Comparison of ENCODE assay signal across 8 mouse cellular contexts in the genomic region with DNA sequence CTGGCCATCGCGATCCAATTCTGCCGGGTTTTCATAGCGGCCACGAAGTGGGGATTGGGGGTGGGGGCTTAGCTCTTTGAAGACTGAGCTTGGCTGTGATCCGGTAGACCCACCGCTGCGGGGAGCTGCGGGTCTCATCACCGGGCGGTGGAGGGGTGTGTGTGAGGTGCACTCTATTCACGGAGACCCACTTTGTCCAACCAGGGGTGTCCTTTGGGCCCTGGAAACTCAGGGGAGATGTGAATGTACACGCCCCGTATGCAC. TPM values are rescaled to one million over a fixed set of nuclear protein-coding genes. Genes with fewer than 3 reads are reported as not detected.
DNase-seq lines count a peak whose midpoint lies in the region; ATAC-seq and TF ChIP-seq lines count a peak whose summit lies in the region.

No protein-coding gene starts in this region.

- peak overlapping the region; percentile 95 for H3K9ac ChIP-seq in forebrain, embryonic 16.5 days (replicated peaks; ENCODE audit: low read depth, low read length)
- peak overlapping the region; percentile 65 for H3K9ac ChIP-seq in liver, embryonic 15.5 days

- 0% methylated on average over 14 of the region's 14 CpGs for WGBS in forebrain, embryonic 16.5 days
- under 1% methylated on average over 14 of the region's 14 CpGs for WGBS in liver, embryonic 15.5 days (ENCODE audit: insufficient replicate concordance)

- ATAC-seq in forebrain, embryonic 16.5 days: peak; percentile 57
- no peak for ATAC-seq in liver, embryonic 15.5 days (ENCODE audit: insufficient read depth)

- H3K4me2 ChIP-seq in forebrain, embryonic 16.5 days (ENCODE audit: low read length): peak overlapping the region; percentile 64
- peak overlapping the region; percentile 100 for H3K4me2 ChIP-seq in liver, embryonic 15.5 days

- peak overlapping the region; percentile 90 for H3K4me3 ChIP-seq in E14TG2a.4 (replicated peaks; ENCODE audit: low read length)
- H3K4me3 ChIP-seq in forebrain, embryonic 16.5 days (replicated peaks; ENCODE audit: low read length): peak overlapping the region; percentile 80
- peak overlapping the region; percentile 98 for H3K4me3 ChIP-seq in liver, embryonic 15.5 days (replicated peaks)

- H3K27me3 ChIP-seq in E14TG2a.4 (ENCODE audit: insufficient read depth, low read length): no peaks in the 10 kb centered on the region
- H3K27me3 ChIP-seq in forebrain, embryonic 16.5 days (replicated peaks; ENCODE audit: control insufficient read depth, insufficient read depth, low read length): no peaks in the 10 kb centered on the region
- peaks cover 10% of the 10 kb centered on the region for H3K27me3 ChIP-seq in liver, embryonic 15.5 days

- H3K36me3 ChIP-seq in E14TG2a.4 (ENCODE audit: insufficient read depth, low read length): peaks cover 15% of the 10 kb centered on the region
- no peaks in the 10 kb centered on the region for H3K36me3 ChIP-seq in forebrain, embryonic 16.5 days (ENCODE audit: control insufficient read depth, insufficient read depth)
- H3K36me3 ChIP-seq in liver, embryonic 15.5 days (replicated peaks): no peaks in the 10 kb centered on the region

- H3K9me3 ChIP-seq in E14TG2a.4 (ENCODE audit: low read length): no peaks in the 10 kb centered on the region
- H3K9me3 ChIP-seq in forebrain, embryonic 16.5 days (ENCODE audit: control insufficient read depth, low read length): no peaks in the 10 kb centered on the region
- H3K9me3 ChIP-seq in liver, embryonic 15.5 days (replicated peaks): no peaks in the 10 kb centered on the region

- H3K27ac ChIP-seq in forebrain, embryonic 16.5 days (ENCODE audit: low read length): peak overlapping the region; percentile 97
- H3K27ac ChIP-seq in liver, embryonic 15.5 days (replicated peaks): peak overlapping the region; percentile 92

- peaks cover 46% of the 10 kb centered on the region for H3K4me1 ChIP-seq in E14TG2a.4 (replicated peaks; ENCODE audit: low read depth, low read length)
- peaks cover 20% of the 10 kb centered on the region for H3K4me1 ChIP-seq in forebrain, embryonic 16.5 days (replicated peaks; ENCODE audit: control insufficient read depth, insufficient read depth, low read length)
- peaks cover 50% of the 10 kb centered on the region for H3K4me1 ChIP-seq in liver, embryonic 15.5 days (replicated peaks)

- no peak for TF ChIP-seq CTCF in E14TG2a.4 (conservative IDR thresholded peaks at IDR 0.05; ENCODE audit: low read length)

- DNase-seq in heart, adult 8-10 months (ENCODE audit: low spot score): peak; percentile 66
- no peak for DNase-seq in heart, adult 18-20 months
- DNase-seq in adrenal gland, adult 8-10 months: no peak
- DNase-seq in urinary bladder, postnatal 14 days (ENCODE audit: low spot score): no peak
- no peak for DNase-seq in thymus, postnatal 10 days (ENCODE audit: low spot score in 2 of 2)

RNA-seq across cellular contexts. Expression of a gene that starts 0.7 kb away (rescaled TPM):
- 10 to 100 TPM; 54.6 to 66.1 (median 59.4) TPM for total RNA-seq in heart, adult 8-10 months (2022)
- 10 to 100 TPM; 59.0 to 60.3 TPM for total RNA-seq in heart, adult 18-20 months (2021)
- polyA plus RNA-seq in forebrain, embryonic 16.5 days (2015; fragmentation: Nextera tagmentation; extraction: Ambion mirVana): 11.5 and 13.4 TPM in 2 replicates
- polyA plus RNA-seq in liver, embryonic 15.5 days (2015; fragmentation: Nextera tagmentation; extraction: Ambion mirVana): 2.4 and 2.6 TPM in 2 replicates
- 10 to 100 TPM; 65.2 to 83.9 (median 75.7) TPM for total RNA-seq in adrenal gland, adult 8-10 months (2022)

RNA-seq across cellular contexts. Expression of a gene that starts 17.0 kb away (rescaled TPM):
- total RNA-seq in heart, adult 8-10 months (2022): 10 to 100 TPM; 82.6 to 92.2 (median 84.8) TPM
- total RNA-seq in heart, adult 18-20 months (2021): 10 to 100 TPM; 90.5 to 91.8 TPM
- polyA plus RNA-seq in forebrain, embryonic 16.5 days (2015; fragmentation: Nextera tagmentation; extraction: Ambion mirVana): 123 and 129 TPM in 2 replicates
- polyA plus RNA-seq in liver, embryonic 15.5 days (2015; fragmentation: Nextera tagmentation; extraction: Ambion mirVana): 20.6 and 21.3 TPM in 2 replicates
- 10 to 100 TPM; 75.4 to 88.7 (median 82.5) TPM for total RNA-seq in adrenal gland, adult 8-10 months (2022)
